Mouse (Mus musculus) heart, postnatal 36 days (tissue): ENCODE results near the gene Jmjd1c. TPM values are rescaled to one million over a fixed set of nuclear protein-coding genes. Genes with fewer than 3 reads are reported as not detected.
"Not testable (repeated sequence)": the region's sequence is repeated elsewhere in the genome, so short reads cannot be mapped to it uniquely, and the experiment has no call there.

Source experiments
- DNase-seq, 2 experiments: peaks; one replicate each; pipeline ENCODE4 v3.0.0; 2021 to 2022
- intact Hi-C: fragments of 180-260 bp; cut with DNase I; formaldehyde crosslinking; loops from one replicate; pipeline ENCODE4 v1.15.1; 2025
- total RNA-seq, 2 experiments: library from RNA; stranded (reverse); gene quantifications; 2 replicates each; pipeline ENCODE4 v1.2.3; 2021

The Jmjd1c gene
- total RNA-seq, 2 experiments from 2014 or later = 39.4 to 41.1 TPM

DNA sequence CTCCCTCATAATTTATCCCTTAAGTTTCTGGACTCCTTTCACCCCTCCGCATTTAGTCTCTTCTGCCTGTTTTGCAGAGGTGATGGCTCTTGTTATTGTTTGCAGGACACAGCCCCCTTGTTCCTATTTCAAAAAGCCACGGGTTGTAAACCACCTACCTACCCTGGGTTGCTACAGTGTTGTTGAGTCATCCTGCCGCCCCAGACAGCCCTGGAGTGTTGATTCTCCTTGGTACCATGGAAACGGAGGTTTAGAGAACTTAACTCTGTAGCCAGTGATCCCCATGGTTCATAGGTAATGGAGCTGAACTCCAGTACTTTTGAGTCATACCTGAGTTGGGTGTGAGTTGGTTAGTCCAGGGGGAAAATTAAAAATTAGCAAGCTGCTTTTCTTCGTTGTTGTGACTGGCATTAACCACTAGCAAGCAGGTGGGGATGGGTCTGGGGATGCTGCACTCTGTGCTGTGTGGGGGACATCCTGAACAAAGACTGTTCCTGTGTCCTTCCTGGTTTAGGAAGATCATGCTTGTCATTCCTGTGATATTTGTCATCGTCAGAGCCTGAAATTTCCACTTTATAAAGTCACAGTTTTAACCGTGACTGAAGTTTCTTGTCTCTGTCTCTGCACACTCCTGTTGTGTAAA lies 2.6 kb downstream of the Jmjd1c start:
- DNase-seq = no peak
- intact Hi-C loops = loop anchor here (5.0 kb wide), 1 partner anchor 41 kb away; no protein-coding TSS in a partner anchor

DNA sequence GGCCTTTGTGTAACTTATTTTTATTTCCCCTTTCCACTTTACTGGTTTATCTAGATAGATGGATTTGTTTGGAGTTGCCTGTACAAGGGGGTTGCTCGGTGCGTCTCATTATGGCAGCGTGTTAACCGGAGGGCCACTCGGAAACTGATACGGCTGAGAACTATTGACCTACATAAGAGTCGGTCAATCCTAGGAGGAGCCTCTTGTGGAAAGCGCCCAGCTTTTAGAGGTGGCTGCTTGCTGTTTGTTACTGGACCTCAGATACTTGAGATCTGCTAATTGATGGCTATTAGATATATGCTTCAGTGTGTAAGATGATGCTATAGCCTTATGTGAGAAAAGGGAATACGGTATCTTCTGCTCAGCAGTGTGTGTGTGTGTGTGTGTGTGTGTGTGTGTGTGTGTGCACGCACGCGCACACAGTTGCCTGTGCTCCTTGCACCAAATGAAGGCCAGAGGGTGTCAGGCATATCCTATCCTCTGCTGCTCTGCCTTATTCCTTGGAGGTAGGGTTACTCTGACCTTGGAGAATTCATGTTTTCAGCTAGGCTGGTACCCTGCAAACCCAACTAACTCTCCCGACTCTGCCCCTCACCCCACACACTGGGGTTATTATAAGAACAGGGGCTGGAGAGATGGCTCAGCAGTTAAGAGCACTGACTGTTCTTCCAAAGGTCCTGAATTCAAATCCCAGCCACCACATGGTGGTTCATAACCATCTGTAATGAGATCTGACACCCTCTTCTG lies 3.4 kb downstream of the Jmjd1c start:
- DNase-seq = no peak
- intact Hi-C loops = loop anchor here (5.0 kb wide), 1 partner anchor 42 kb away; no protein-coding TSS in a partner anchor

DNA sequence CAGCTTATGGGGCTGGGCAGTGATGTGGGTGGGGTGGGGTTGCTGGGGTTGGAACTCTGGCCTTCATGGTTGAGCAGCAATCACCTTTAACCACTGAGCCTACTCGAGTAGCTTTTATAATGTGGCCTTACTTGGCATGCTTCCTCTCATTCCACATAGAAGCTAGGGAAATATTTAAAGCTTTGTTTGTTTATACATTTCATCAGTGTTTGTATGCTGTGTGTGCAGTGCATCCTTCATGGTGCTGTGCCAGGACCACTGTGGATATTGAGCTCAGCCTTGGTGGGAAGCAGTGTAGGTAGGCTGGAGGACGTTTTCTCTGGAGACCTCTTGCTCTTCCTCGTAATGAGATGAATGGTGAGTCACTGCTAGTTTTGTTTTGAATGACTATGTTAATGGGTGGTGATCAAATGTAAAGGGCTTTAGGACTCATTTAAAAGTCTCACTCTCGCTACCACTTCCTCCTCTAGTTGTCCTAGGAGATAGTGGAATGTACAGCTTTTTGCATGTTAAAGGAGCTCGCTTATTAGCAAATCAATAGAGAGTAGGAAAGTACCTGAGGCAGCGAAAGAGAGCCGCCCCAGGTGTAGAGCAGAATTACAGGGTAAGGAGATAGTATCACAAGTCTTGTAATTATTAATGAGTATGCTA lies 4.2 kb downstream of the Jmjd1c start:
- intact Hi-C loops = no loop called here
- DNase-seq = no peak

DNA sequence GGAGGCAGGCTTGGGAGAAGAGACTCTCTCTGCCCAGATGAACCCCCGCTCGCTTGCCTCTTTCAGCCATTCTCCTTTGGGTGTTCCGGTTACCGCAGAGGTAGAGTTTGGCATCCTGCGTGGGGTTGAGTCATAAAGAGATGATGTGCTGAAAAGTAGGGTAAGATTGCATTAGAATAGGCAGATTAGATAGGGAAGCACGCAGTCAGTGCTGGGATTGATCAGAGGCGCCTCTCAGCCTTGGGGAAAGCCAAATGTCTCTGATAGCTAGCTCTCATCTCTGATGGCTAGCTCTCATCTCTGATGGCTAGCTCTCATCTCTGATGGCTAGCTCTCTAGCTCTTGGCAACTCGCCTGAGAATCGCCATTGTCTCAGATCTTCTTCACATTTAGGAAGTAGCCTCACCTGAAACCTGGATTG lies 4.9 kb downstream of the Jmjd1c start:
- DNase-seq = no peak
- intact Hi-C loops = no loop called here

DNA sequence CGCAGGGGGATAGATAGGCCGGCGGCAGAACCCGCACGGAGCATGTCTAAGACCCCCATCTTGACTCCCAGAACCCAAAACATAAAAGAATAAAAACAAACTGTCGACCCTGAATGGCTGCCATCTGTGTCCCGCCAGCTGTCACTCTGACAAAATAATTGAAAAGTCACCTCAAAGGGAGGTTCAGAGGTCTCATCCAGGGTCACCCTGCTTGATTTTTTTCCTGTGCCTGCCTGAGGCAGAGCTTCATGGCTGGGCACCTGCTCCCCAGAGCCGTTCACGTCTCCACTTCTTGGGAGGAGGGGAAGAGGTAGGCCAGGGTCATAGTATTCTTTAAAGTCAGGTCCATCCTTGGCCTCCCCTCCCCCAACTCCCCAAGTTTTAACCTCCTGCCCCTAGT lies 8.6 kb downstream of the Jmjd1c start:
- DNase-seq = no peak
- intact Hi-C loops = no loop called here

DNA sequence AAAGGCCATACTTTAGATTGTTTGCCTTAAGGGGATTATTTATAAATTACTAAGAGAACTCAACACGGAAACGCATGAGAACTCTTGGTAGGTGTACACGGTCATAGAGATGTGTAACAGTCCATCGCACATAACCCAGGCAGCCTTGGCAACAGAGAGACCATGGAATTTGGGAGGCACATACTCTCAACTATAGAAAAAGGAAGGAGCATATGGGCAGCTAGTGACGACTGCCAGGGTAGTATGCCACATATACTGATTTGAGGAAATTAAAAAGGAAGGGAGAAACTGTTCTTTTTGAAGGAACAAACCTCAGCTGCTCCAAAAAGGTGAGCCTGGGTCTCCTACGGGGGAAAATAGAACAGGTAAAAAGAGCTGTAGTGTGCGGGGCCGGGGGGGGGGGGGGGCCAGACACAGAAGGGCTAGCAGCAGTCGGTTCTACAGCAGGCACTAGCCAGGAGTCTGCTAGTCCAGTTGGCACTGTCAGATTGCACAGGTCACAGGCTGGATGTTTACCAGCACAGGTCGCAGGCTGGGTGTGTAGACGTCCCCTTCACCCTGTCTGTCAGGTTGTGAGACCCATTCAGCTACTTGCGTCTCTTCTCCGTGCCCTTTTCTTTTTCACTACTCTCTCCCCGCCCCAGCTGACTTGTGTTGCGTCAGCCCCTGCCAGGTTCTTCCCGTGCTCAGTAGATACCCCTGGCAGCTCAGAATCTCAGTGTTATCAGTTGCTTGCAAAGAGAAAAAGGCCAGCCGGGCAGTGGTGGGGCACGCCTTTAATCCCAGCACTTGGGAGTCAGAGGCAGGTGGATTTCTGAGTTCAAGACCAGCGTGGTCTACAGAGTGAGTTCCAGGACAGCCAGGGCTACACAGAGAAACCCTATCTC lies 9.6 kb downstream of the Jmjd1c start:
- intact Hi-C loops = no loop called here
- DNase-seq = no peak

DNA sequence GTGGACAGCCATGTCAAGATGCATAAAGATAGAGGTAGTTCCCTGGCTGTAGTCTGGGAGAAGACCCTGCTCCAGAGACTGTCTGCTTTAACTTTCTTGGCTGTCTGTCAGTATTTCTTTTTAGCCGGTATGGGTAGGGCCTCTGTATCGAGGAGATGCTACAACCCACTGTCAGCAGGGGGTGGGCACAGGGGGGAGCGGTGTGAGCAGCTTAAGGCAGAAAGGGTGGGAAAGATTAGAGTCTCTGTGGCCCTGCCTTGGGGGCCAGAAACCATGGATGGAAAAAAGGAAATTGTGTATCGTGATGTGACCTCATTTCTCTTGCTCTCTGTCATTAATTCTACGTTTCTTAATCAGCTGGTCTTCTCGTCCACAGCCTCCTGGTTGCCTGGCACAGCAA lies 10.5 kb downstream of the Jmjd1c start:
- no peak for DNase-seq
- intact Hi-C loops = no loop called here

DNA sequence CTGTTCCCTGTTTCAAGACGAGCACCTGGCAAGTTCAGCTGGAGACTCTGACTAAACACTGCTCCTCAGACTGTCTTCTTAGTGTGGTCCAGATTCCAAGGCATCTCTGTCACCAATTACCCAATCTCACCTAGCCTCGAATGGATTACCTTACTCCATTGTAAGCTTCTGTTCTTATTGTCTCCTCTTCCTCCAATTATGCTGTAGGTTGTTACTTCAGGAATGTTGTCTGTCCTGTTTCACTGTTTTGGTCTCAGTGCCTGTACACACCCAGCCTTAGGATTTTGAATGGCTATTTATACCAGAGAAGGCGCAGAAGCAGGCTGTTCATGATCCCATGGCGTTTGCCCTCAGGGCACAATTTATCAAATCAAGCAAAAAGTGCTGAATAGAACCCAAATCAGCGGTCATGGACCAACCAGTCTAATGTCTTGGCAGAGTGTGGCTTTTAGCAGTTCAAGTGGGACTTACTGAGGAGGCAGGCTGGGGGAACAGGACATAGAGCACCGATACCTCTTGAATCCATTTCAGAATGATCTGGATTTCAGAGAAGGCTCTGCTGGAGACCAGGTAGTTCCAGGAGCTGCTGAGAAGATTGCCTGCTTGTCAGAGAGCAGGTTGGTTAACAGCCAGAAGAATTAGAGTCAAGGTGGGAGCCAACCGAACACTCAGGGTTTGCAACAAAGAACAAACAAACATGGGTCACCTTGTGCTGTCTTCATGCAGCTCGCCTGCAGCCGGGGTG lies 11.3 kb downstream of the Jmjd1c start:
- DNase-seq = no peak
- intact Hi-C loops = no loop called here

DNA sequence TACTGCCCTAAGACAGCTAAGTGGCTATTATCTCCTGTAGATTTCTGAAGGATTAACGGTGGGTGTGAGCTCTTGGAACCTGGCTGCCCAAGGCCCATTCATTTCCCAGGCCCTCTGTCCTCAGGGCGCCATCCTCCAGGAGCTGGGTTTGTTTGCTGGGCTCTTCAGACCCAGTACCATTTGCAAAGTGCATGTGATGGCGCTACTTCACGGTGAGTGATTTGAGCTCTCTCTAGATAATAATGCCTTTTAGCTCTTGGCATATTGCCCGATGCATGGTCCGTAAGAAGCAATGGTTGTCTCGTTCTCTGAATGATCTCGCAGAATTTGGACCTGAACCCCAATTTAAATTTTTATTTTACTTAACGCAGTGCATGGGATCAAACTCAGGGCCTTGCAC lies 12.2 kb downstream of the Jmjd1c start:
- no peak for DNase-seq
- intact Hi-C loops = no loop called here

DNA sequence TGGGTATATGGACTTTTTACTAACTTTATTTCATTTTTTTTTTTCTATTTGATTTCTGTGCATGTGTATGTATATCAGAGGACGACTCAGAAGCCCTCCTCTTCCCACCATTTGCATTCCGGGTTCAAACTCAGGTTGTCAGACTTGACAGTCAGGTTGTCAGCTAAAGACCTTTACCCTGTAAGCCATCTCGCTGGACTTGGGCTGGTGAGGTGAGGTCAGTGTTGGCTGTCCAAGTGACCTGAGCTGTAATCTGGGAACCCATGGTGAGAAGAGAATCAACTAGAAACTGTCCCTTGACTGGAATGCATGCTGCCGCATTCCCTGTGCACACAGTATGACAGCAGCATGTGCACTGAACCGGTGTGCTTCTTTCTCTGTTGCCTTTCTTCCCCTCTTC lies 13.7 kb downstream of the Jmjd1c start:
- intact Hi-C loops = no loop called here
- DNase-seq = no peak

DNA sequence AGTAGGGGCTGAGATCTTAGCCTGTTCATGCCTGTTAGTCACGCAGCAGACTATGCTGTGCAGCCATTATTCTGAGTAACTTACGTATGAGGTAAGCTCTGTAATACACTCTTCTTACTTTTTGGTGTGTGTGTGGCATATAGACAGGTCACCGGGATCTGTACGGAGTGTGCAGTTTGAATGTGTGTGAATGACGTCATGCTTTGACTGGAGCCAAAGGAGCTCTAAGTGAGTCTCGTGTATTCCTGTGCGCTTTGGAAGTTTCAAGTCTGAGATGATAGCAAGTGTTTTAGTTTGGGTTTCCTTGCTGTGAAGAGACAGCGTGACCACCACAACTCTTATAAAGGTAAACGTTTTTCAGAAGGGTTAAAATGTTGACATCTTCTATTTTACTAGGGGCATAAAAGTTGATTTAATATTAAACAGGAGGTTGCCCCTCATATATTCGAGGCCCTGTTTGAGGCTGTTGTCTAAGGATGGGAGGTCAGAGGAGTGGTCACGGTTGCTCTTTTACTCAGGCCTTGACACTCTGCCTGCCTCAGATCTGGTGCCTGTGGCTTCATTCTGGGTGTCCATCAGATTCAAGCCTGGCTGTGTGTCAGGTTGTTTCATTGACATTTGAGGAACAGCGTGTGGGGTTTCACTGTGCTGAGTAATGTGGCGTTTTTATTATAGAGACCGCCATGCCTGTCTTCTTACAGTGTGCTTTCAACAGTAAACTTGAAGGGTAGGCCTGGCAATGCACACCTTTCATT lies 15.3 kb downstream of the Jmjd1c start:
- intact Hi-C loops = no loop called here
- DNase-seq = no peak

DNA sequence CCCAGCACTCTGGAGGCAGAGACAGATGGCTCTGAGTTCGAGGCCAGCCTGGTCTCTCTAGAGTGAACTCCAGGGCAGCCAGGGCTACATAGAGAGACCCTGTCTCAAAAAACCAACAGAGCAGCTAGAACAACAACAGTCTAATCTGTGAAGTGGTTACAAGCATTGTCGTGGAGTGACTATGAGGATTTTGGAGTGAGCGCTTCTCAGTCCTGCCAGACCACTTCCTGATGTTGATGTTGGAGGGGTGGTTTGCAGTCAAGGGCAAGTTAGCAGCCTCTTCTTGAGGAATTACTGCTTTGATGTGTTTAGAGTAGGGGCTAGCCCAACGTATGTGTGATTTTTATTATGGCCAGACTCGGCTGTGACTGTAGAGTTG lies 15.9 kb downstream of the Jmjd1c start:
- no peak for DNase-seq
- intact Hi-C loops = no loop called here

DNA sequence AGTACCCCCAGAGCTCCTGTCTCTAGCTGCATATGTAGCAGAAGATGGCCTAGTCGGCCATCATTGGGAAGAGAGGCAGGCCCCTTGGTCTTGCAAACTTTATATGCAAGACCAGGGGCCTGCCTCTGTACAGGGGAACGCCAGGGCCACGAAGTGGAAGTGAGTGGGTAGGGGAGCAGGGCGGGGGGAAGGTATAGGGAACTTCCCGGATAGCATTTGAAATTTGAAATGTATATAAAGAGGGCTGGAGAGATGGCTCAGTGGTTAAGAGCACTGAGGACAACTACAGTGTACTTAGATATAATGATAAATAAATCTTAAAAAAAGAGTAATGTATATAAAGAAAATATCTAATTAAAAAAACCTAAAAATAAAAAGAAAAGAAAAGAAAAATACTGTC lies 17.0 kb downstream of the Jmjd1c start:
- DNase-seq, intact Hi-C loops: not testable (repeated sequence)

DNA sequence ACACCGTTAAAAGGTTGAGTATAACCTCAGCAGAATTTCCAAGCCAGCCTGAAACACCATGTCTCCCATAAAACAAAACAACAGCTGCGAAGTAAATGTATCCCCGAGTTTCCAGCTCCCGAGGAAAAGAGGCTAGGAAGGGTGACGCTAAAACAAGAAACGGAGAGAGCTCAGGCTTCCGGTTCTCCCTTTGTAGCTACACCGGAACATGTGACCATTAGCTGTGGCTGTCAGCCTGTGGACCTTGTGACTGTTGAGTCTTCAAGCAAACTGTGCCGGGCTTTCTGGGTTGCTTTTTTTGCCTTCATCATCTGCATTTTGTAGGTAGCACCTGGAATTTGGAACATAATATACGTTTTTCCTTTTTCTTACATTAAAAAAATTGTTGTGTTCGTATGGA lies 17.9 kb downstream of the Jmjd1c start:
- DNase-seq = no peak
- intact Hi-C loops = no loop called here

DNA sequence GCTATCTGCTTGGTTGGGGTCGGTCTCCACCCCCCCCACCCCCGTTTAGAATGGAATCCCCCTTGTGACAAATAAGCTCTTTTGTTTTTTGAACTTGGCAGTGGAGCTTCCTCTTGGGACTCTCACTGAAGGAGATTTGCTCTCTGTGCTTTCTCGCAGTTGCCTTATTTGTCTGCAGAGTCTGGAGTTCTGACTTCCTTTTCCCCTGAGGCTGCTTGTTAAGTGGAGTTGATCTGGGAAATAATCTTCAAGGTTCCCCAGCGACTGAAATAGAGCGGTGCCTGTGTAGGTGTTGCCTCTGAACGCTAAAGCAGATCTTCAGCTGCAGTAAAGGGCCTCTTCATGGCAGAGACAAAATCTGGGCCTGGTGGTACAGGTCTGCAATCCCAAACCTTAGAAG lies 19.2 kb downstream of the Jmjd1c start:
- intact Hi-C loops = no loop called here
- DNase-seq = no peak

DNA sequence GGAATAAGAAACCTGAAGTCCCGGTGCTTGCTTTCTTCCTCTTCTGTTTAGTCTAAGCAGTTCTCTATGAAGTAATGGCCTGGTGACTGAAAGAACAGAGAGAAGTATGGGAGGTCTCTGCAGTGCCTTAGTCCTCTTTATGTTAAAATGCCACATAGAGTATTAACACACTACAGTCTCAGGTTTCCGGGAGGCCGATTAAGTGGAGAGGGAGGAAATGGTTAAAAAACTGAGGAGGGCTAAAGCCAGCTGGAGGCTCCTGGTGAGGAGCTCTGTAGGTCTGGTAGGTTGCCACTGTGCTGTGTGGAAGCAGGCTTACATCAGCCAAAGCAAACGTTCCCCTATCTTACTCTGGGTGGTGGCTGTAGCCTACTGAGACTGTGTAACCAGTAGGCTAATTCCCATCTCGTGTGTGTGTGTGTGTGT lies 19.8 kb downstream of the Jmjd1c start:
- peak; percentile 56 to 61 for DNase-seq
- intact Hi-C loops = no loop called here

DNA sequence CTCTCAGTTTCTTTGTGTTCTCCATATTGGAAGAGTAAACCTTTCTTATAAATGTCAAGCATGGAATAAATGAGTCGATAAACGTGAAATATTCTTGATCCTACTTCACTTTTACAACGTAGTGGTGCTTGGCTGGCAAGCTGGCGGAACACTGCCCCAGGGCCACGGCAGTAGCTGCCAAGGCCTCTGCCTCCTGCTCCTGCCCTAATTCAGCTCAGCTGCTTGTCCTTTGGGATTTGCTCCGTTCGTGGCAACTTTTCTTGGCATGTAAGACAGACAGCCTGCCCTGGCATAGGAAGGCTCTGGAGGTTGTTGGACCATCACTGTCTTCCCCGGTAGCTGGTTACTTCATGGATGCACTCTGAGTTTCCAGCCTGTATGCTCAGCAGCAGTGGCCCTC lies 20.3 kb downstream of the Jmjd1c start:
- DNase-seq = no peak
- intact Hi-C loops = no loop called here

DNA sequence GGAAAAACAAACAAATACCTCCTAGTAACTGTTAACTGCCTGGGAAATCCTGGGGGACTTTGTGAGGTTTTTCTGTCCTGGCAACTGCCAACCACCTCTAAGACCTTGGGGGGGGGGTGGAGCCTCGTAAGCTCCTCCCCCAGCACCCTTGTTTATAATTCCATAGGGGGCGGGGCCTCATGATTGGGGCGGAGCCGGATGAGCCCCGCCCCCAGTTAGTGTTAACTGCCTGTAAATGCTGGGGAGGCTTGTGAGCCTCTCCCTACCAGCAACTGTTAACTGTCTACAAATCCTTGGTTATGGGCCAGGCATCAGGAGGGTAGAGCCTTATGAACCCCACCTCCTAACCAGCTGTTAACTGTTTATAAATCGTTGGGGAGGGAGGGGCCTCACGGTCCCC lies 23.4 kb downstream of the Jmjd1c start:
- DNase-seq = no peak
- intact Hi-C loops = no loop called here

DNA sequence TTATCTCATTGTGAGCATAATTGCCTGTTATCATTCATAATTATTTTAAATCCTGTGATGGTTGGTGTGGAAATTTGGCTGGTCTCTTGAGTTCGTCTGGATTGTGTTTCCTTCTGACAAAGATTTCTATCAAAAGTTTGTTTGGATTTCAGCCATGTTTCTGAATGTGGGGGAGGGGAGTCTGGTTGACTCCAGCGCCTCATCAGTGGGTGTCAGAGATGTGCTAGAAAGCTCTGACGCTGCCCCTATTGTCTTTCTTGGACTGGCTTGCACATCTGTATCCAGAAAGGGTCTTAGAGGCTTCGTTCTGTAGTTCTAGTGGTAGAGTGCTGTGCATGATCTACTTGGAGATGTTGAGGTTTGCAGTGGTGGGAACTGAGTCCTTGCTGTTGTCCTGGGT lies 24.3 kb downstream of the Jmjd1c start:
- intact Hi-C loops = no loop called here
- no peak for DNase-seq

DNA sequence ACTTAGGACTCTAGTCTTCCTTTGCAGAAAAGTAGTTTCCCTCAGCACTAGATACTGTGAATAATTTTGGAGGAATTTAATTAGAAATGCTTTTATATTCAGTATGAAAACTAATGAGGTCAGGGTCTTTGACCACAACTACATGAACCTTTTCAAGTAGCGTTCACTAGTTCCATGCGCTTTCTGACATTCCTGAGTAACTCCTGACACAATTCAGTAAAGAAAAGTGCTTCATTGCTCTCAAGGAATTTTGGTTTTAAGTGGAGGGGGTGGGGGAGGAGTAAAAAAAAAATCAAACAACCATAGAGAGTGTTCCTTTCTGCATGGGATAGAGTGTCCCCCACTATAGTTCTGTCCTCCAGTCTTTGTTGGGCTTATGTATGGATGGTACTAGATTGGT lies 24.7 kb downstream of the Jmjd1c start:
- DNase-seq = no peak
- intact Hi-C loops = no loop called here
